Mouse (Mus musculus): ENCODE measurements around the gene Arhgef3. TPM values are rescaled to one million over a fixed set of nuclear protein-coding genes. Genes with fewer than 3 reads are reported as not detected.

The Arhgef3 gene
- total and polyA plus RNA-seq, 3 experiments: 6.7 to 15.2 (median 11.9) TPM

DNA sequence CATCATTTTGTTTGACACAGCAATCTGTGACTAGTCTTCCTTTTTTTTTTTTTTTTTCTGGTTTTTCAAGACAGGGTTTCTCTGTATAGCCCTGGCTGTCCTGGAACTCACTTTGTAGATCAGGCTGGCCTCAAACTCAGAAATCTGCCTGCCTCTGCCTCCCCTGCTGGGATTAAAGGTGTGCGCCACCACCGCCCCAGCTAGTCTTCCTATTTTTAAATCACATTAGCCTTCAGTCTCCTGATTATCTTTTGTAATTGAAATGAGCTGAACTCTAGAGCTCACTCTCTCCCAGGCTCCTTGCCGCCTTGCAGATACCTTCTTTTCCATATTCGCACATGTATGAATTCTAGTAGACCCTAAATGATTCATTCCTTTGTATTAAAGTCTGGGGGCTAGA is 234.0 kb downstream of the Arhgef3 start:
- H3K4me1 ChIP-seq (ENCODE audit: insufficient read depth, low read depth, low read length): peaks cover 88% of the 10 kb centered on the region

DNA sequence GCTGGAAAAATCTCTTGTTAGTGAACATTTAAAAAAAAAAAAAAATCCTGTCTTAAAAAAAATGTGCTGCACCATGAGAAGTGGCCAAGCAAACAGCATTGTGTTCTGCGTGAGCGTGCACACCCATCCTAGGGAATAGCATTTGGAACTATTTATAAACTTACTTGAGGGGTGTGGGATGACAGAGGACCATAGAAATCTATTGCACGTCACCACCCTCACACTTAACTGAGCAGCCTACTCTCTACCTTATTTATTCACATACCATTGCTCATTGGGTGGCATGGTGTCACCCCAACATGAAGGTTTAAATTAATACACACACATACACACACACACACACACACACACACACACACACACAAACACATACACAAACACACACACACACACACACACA is 234.4 kb downstream of the Arhgef3 start:
- H3K9me3 ChIP-seq (replicated peaks): no peaks in the 10 kb centered on the region
- no peaks in the 10 kb centered on the region for H3K27me3 ChIP-seq (ENCODE audit: insufficient read depth, low read length)
- no peak for TF ChIP-seq POLR2AphosphoS5 (IDR thresholded peaks at IDR 0.05; ENCODE audit: insufficient replicate concordance, low read depth, low read length)
- TF ChIP-seq TAL1 (conservative IDR thresholded peaks at IDR 0.05; ENCODE audit: low read depth, low read length): no peak
- TF ChIP-seq CTCF (IDR thresholded peaks at IDR 0.05; ENCODE audit: low read depth, low read length): no peak
- no peak for TF ChIP-seq GATA2 (IDR thresholded peaks at IDR 0.05; ENCODE audit: borderline replicate concordance, low read depth, low read length)
- no peak for TF ChIP-seq GATA1 (IDR thresholded peaks at IDR 0.05; ENCODE audit: borderline replicate concordance, low read length)
- no peak overlapping the region; the same call in 1 of the 2 replicates for H3K4me3 ChIP-seq (ENCODE audit: low read depth, low read length)
- peaks cover 89% of the 10 kb centered on the region for H3K4me1 ChIP-seq (ENCODE audit: insufficient read depth, low read depth, low read length)
- peaks cover 16% of the 10 kb centered on the region for H3K36me3 ChIP-seq (replicated peaks)
- no peak for DNase-seq (ENCODE audit: low spot score)
- ATAC-seq (ENCODE audit: extremely low read depth, insufficient number of reproducible peaks, low FRiP score, poor library complexity, severe bottlenecking): no peak

More for the DNA sequence above, 234.0 kb downstream of the Arhgef3 start:
- ATAC-seq (ENCODE audit: extremely low read depth, insufficient number of reproducible peaks, low FRiP score, poor library complexity, severe bottlenecking) (no peak), DNase-seq (ENCODE audit: low spot score) (no peak)
- peaks cover 14% of the 10 kb centered on the region for H3K36me3 ChIP-seq (replicated peaks)
- H3K9me3 ChIP-seq (replicated peaks): 0 out of 2 replicates have a peak, but pooled peaks cover 2% of the 10 kb centered on the region
- no peaks in the 10 kb centered on the region for H3K27me3 ChIP-seq (ENCODE audit: insufficient read depth, low read length)
- TF ChIP-seq CTCF (IDR thresholded peaks at IDR 0.05; ENCODE audit: low read depth, low read length) (no peak), GATA2 (IDR thresholded peaks at IDR 0.05; ENCODE audit: borderline replicate concordance, low read depth, low read length) (no peak), TAL1 (conservative IDR thresholded peaks at IDR 0.05; ENCODE audit: low read depth, low read length) (no peak), GATA1 (IDR thresholded peaks at IDR 0.05; ENCODE audit: borderline replicate concordance, low read length) (no peak), POLR2AphosphoS5 (IDR thresholded peaks at IDR 0.05; ENCODE audit: insufficient replicate concordance, low read depth, low read length) (no peak)
- H3K4me3 ChIP-seq (ENCODE audit: low read depth, low read length): no peak overlapping the region

GRCm38 (mm10) chr14:27349828-27350729 is 235.4 kb downstream of the Arhgef3 start:
- H3K36me3 ChIP-seq (replicated peaks): peaks cover 17% of the 10 kb centered on the region
- no peaks in the 10 kb centered on the region for H3K9me3 ChIP-seq (replicated peaks)
- H3K27me3 ChIP-seq (ENCODE audit: insufficient read depth, low read length): no peaks in the 10 kb centered on the region
- H3K4me1 ChIP-seq (ENCODE audit: insufficient read depth, low read depth, low read length): peaks cover 82% of the 10 kb centered on the region
- peak; percentile 96 for TF ChIP-seq GATA2 (IDR thresholded peaks at IDR 0.05; ENCODE audit: borderline replicate concordance, low read depth, low read length)
- TF ChIP-seq POLR2AphosphoS5 (IDR thresholded peaks at IDR 0.05; ENCODE audit: insufficient replicate concordance, low read depth, low read length): no peak
- peak; percentile 85 for TF ChIP-seq TAL1 (conservative IDR thresholded peaks at IDR 0.05; ENCODE audit: low read depth, low read length)
- TF ChIP-seq GATA1 (IDR thresholded peaks at IDR 0.05; ENCODE audit: borderline replicate concordance, low read length): no peak
- no peak for TF ChIP-seq CTCF (IDR thresholded peaks at IDR 0.05; ENCODE audit: low read depth, low read length)
- DNase-seq (ENCODE audit: low spot score): peak; percentile 43
- peak; percentile 81 for ATAC-seq (ENCODE audit: extremely low read depth, insufficient number of reproducible peaks, low FRiP score, poor library complexity, severe bottlenecking)
- H3K4me3 ChIP-seq (ENCODE audit: low read depth, low read length): peak overlapping the region; percentile 50; the same call in 1 of the 2 replicates

- ATAC-seq (ENCODE audit: extremely low read depth, insufficient number of reproducible peaks, low FRiP score, poor library complexity, severe bottlenecking): peak; percentile 32; the same call in 1 of the 2 replicates
These were observed 236.4 kb downstream of the Arhgef3 start for GRCm38 (mm10) chr14:27351051-27351475.

GRCm38 (mm10) chr14:27351476-27352079 is 236.9 kb downstream of the Arhgef3 start:
- TF ChIP-seq POLR2AphosphoS5 (IDR thresholded peaks at IDR 0.05; ENCODE audit: insufficient replicate concordance, low read depth, low read length) (no peak), CTCF (IDR thresholded peaks at IDR 0.05; ENCODE audit: low read depth, low read length) (no peak), GATA2 (IDR thresholded peaks at IDR 0.05; ENCODE audit: borderline replicate concordance, low read depth, low read length) (no peak), TAL1 (conservative IDR thresholded peaks at IDR 0.05; ENCODE audit: low read depth, low read length) (no peak), GATA1 (IDR thresholded peaks at IDR 0.05; ENCODE audit: borderline replicate concordance, low read length) (no peak)
- Histone ChIP-seq H3K4me3 (ENCODE audit: low read depth, low read length) (no peak overlapping the region; the same call in 1 of the 2 replicates), H3K27me3 (ENCODE audit: insufficient read depth, low read length) (no peaks in the 10 kb centered on the region; the same call in 1 of the 2 replicates), H3K36me3 (replicated peaks) (peaks cover 23% of the 10 kb centered on the region), H3K4me1 (ENCODE audit: insufficient read depth, low read depth, low read length) (peaks cover 85% of the 10 kb centered on the region), H3K9me3 (replicated peaks) (no peaks in the 10 kb centered on the region)
- DNase-seq (ENCODE audit: low spot score) (peak; percentile 52), ATAC-seq (ENCODE audit: extremely low read depth, insufficient number of reproducible peaks, low FRiP score, poor library complexity, severe bottlenecking) (peak; percentile 51)

More at GRCm38 (mm10) chr14:27351051-27351475, 236.4 kb downstream of the Arhgef3 start:
- peak; percentile 22 for DNase-seq (ENCODE audit: low spot score)
- Histone ChIP-seq H3K27me3 (ENCODE audit: insufficient read depth, low read length) (no peaks in the 10 kb centered on the region; the same call in 1 of the 2 replicates), H3K4me1 (ENCODE audit: insufficient read depth, low read depth, low read length) (peaks cover 82% of the 10 kb centered on the region), H3K4me3 (ENCODE audit: low read depth, low read length) (no peak overlapping the region; the same call in 1 of the 2 replicates), H3K36me3 (replicated peaks) (peaks cover 23% of the 10 kb centered on the region), H3K9me3 (replicated peaks) (no peaks in the 10 kb centered on the region)
- TF ChIP-seq TAL1 (conservative IDR thresholded peaks at IDR 0.05; ENCODE audit: low read depth, low read length) (no peak), GATA2 (IDR thresholded peaks at IDR 0.05; ENCODE audit: borderline replicate concordance, low read depth, low read length) (no peak), POLR2AphosphoS5 (IDR thresholded peaks at IDR 0.05; ENCODE audit: insufficient replicate concordance, low read depth, low read length) (no peak), CTCF (IDR thresholded peaks at IDR 0.05; ENCODE audit: low read depth, low read length) (no peak), GATA1 (IDR thresholded peaks at IDR 0.05; ENCODE audit: borderline replicate concordance, low read length) (no peak)

All from G1E (cell line).